Mouse (Mus musculus) cerebellum, adult 8-10 months (tissue): ENCODE data around the gene Hsf2.
"Not testable (repeated sequence)": the region's sequence is repeated elsewhere in the genome, so short reads cannot be mapped to it uniquely, and the experiment has no call there.

ENCODE experiments used
- DNase-seq: peaks from one replicate; pipeline ENCODE4 v3.0.0; 2022

The Hsf2 gene

DNA sequence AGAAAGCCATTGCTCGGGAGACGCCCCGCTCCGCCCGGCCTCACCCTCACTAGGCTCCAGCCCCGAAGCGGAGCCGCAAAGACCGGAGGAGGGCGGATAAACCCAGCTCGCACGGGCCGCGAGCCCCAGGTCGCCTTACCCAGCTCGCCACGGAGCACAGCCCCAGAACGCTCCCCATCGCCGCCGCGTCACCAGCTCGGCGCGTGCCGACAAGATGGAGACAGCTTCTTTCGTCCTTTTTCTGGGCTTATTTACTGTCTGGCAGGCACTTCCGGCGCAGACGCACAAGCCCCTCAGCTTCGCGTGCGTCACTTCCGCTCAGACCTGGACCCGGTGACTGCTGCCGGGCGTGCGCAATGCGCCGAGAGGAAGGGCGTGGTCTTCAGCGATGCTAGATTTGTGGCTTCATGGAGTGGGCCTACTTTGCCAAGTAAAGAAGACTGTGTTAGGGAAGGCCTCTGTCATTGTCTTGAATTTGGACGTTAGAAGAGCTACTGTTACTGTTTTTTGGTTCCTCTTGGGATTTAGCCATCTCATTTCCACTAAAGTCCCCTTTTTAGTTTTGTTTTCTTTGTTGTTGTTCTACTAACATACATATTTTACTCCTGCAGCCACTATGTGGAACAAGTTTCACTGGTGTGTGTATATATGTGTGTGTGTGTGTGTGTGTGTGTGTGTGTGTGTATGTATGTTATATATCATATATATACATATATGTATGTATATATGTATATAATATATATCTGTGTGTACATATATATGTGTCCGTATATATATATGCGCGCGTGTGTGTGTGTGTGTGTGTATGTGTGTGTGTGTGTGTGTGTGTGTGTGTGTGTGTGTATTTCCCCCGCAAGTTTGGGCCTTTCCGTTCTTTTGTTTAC, 46.3 kb downstream of the Hsf2 start, which contains the start of gene Serinc1:
Gene Serinc1, minus strand, starts transcription at position 313 of the 884 bp plus-strand sequence.
- DNase-seq = peak; percentile 89

DNA sequence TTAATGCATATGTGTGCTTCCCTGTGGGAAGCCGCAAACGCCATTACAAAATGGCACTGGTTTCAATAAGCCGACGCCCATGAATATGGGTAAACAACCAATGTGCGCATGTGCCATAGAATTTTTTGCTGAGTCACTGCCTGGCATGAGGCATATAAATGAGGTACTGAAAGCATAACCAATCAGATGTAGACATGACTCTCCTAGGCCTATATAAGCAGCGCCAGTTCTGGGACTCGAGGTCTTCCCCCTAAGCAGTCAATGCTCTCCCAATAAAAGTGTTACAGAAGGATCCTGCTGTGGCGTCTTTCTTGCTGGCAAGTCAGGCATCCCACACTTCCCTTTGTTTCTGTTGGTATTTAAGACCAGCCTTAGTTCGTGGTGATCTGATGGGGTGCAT, 57.7 kb downstream of the Hsf2 start:
- DNase-seq = not testable (repeated sequence)

DNA sequence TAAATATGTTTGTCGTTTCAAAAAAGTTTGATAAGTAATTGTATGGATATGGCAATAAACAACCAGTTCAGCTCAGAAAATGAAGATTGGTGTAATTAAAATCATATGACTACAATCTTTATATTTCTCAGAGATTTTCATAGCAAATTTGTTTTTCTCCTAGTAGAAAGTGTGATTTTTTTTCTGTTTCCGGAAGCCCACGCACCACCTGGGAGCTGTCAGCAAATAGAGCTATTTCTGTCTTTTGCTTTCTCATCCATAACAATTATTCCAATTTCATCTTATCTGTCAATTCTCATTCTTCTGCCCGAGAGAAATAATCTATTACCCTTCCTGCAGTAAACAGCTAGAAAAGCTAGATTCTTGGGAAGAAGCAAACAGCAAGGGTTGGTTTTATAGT, 63.4 kb downstream of the Hsf2 start:
- DNase-seq = no peak

DNA sequence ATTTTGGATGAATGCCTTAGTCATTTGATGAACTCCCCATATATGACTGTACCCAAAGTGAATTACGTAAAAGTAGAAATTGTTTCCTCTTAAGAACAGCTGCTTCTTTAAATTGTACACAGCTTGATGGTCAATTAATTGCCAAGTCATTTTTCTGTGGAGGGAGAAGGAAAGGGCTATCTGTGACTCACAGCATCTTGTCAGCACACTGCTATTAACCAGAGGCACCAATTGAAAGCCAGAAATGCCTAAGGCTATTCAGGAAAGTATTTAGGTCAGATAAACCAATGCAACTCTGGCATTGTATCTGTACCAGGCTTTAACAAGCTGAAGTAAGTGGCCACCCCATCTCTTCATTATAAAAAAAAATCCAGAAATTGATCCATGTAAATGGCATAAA, 67.5 kb downstream of the Hsf2 start:
- no peak for DNase-seq

DNA sequence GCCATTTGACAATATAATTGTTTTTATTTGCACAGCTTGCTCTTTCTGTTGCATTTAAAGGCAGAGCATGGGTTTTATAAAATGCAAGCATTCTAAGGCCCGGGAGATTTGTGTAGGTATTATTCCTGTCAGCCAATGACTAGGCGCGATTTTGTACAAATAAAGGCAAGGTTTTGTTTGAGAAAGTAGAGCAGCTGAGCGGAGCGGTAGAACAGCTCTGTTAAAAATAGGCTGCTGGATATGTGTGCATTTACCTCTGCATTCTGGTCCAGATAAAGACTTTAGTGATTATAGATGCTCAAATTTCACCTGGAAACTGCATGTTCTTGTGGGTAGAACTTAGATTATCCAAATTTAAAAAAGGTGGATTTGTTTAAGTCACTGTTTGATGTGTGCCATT, 71.4 kb downstream of the Hsf2 start:
- no peak for DNase-seq
